Mouse (Mus musculus): ENCODE results near the gene Nrn1l. TPM values are rescaled to one million over a fixed set of nuclear protein-coding genes. Genes with fewer than 3 reads are reported as not detected.

Nrn1l gene
- polyA plus RNA-seq, 1 experiment from 2014 or later = 0.30 TPM

DNA sequence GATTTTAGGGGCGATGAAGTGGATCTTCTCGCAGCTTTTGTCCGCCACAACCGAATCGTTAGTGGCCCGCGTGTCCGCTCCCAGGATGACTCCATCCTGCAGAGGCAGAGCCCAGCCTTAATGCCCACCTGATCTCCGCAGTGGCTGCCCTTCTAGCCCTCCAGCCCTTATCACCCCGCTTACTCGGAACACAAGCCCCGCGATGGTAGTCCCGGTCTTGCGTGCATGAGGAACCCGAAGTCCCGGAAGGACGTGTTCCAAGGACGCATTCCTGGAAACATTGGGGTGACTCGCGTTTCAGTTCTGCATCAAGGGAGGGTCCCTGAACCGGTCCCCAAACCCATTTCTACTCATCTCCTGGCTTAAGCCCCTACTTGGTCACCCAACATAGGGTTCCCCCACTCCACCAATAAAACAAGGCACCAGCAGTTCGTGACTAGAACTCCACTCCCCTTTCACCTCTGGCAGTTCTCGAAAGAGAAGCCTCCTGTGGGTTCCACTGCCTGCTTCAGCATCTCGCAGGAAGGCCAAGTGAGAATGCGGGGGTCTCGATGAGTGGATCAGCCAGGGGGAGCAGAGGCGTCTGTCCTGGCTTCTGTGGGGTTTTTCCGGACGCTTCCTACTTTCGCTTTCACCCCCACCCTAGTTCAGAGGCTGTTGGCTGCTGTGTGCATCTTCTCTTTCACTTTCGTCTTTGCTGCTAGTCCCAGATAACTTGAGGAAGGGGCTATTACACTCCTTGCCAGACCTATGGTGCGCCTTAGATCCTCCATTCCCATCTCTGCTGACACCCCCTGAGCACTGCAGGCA, 44.3 kb downstream of the Nrn1l start:
- Histone ChIP-seq H3K9ac (peak overlapping the region; percentile 99), H3K36me3 (replicated peaks) (no peaks in the 10 kb centered on the region), H3K4me3 (peak overlapping the region; percentile 91), H3K9me3 (no peaks in the 10 kb centered on the region), H3K4me2 (peak overlapping the region; percentile 96), H3K4me1 (peaks cover 19% of the 10 kb centered on the region), H3K27me3 (replicated peaks) (no peaks in the 10 kb centered on the region), H3K27ac (peak overlapping the region; percentile 97)
- peak; percentile 65 for ATAC-seq (replicated peaks)
- WGBS = 2% methylated on average over 33 of the region's 33 CpGs

DNA sequence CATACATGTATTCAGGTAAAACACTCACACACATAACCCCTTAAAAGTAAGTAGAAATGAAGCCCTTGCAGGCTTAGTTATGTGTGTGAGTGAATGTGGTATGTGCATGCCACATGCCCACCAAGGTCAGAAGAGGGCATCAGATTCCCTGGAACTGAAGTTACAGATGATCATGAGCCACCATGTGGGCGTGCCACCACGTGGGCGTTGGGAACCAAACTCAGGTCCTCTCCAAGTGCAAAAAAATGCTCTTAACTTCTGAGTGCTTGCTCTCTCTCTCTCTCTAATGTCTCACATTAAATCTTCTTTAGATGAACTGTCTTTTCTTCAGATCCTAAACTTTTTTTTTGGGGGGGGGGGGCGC, 44.9 kb downstream of the Nrn1l start, which contains the start of gene Psmb10:
TSS of gene Psmb10 (minus strand) at position 139 of the 364 bp plus-strand sequence.
- H3K4me3 ChIP-seq = peak within 1 kb of the TSS; percentile 91
- no peaks in the 10 kb centered on the region for H3K27me3 ChIP-seq (replicated peaks)
- peak within 1 kb of the TSS; percentile 99 for H3K9ac ChIP-seq
- 43% methylated on average over 4 of the region's 4 CpGs for WGBS
- peak within 1 kb of the TSS; percentile 97 for H3K27ac ChIP-seq
- peak within 1 kb of the TSS; percentile 96 for H3K4me2 ChIP-seq
- no peaks in the 10 kb centered on the region for H3K36me3 ChIP-seq (replicated peaks)
- peaks cover 19% of the 10 kb centered on the region for H3K4me1 ChIP-seq
- H3K9me3 ChIP-seq = no peaks in the 10 kb centered on the region
- no peak for ATAC-seq (replicated peaks)

GRCm38 (mm10) chr8:105942026-105942425, 48.7 kb downstream of the Nrn1l start:
- no peak overlapping the region for H3K27ac ChIP-seq
- H3K9me3 ChIP-seq = no peaks in the 10 kb centered on the region
- no peak for ATAC-seq (replicated peaks)
- no peak overlapping the region for H3K4me2 ChIP-seq
- WGBS = 92% methylated on average over 11 of the region's 11 CpGs
- no peaks in the 10 kb centered on the region for H3K36me3 ChIP-seq (replicated peaks)
- H3K9ac ChIP-seq = no peak overlapping the region
- H3K27me3 ChIP-seq (replicated peaks) = no peaks in the 10 kb centered on the region
- H3K4me3 ChIP-seq = no peak overlapping the region
- H3K4me1 ChIP-seq = peaks cover 8% of the 10 kb centered on the region

- WGBS = 95% methylated on average over 5 of the region's 5 CpGs
- Histone ChIP-seq H3K4me1 (peaks cover 8% of the 10 kb centered on the region), H3K27me3 (replicated peaks) (no peaks in the 10 kb centered on the region), H3K27ac (no peak overlapping the region), H3K9ac (no peak overlapping the region), H3K9me3 (no peaks in the 10 kb centered on the region), H3K4me3 (no peak overlapping the region), H3K36me3 (replicated peaks) (no peaks in the 10 kb centered on the region), H3K4me2 (no peak overlapping the region)
- no peak for ATAC-seq (replicated peaks)
Observed at GRCm38 (mm10) chr8:105942542-105942941, 49.2 kb downstream of the Nrn1l start.

DNA sequence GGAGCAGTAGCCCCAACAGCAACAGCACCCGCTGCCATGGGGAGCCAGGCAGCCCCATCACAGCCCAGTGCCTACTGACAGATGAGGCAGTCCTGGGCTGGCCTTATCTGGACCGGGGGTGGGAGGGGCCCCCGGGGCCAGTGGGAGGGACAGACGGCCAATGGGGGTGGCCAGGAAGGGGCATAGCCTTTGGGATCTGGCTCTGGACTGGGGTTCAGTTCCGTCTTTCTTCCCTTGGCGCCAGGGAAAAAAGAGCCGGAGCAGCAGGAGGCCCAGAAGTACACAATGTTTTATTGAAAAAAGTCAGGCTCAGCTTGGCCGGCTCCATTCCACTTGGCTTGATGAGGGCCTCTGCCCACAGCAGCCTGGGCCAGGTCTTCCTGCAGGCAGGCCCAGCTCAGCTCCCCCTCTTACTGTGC, 50.0 kb downstream of the Nrn1l start, which contains the start of gene Lcat:
TSS of gene Lcat (minus strand) at position 62 of the 419 bp plus-strand sequence.
- WGBS = 63% methylated on average over 7 of the region's 8 CpGs
- H3K9me3 ChIP-seq = no peaks in the 10 kb centered on the region
- H3K9ac ChIP-seq = no peak within 1 kb of the TSS
- H3K4me1 ChIP-seq = peaks cover 3% of the 10 kb centered on the region
- H3K27ac ChIP-seq = no peak within 1 kb of the TSS
- no peaks in the 10 kb centered on the region for H3K27me3 ChIP-seq (replicated peaks)
- no peak within 1 kb of the TSS for H3K4me2 ChIP-seq
- H3K4me3 ChIP-seq = no peak within 1 kb of the TSS
- ATAC-seq (replicated peaks) = no peak
- H3K36me3 ChIP-seq (replicated peaks) = no peaks in the 10 kb centered on the region

Other genes starting within 250 kb of the Nrn1l start
- gene Carmil2, start 207.3 kb upstream of the Nrn1l start, polyA plus RNA-seq (2015; fragmentation: Nextera tagmentation; extraction: Ambion mirVana) = 24.9 and 25.6 TPM in 2 replicates
- 104 and 106 TPM in 2 replicates for gene Acd, start 192.5 kb upstream of the Nrn1l start, polyA plus RNA-seq (2015; fragmentation: Nextera tagmentation; extraction: Ambion mirVana)
- gene Pard6a, start 192.4 kb upstream of the Nrn1l start, polyA plus RNA-seq (2015; fragmentation: Nextera tagmentation; extraction: Ambion mirVana) = 51.6 and 51.8 TPM in 2 replicates
- 0.28 and 0.43 TPM in 2 replicates for gene 4933405L10Rik, start 185.9 kb upstream of the Nrn1l start, polyA plus RNA-seq (2015; fragmentation: Nextera tagmentation; extraction: Ambion mirVana)
- gene Enkd1, start 185.4 kb upstream of the Nrn1l start, polyA plus RNA-seq (2015; fragmentation: Nextera tagmentation; extraction: Ambion mirVana) = 12.9 and 16.1 TPM in 2 replicates
- gene Gfod2, start 134.9 kb upstream of the Nrn1l start, polyA plus RNA-seq (2015; fragmentation: Nextera tagmentation; extraction: Ambion mirVana) = 90.3 and 100 TPM in 2 replicates
- gene Ranbp10, start 66.2 kb upstream of the Nrn1l start, polyA plus RNA-seq (2015; fragmentation: Nextera tagmentation; extraction: Ambion mirVana) = 11.8 and 13.6 TPM in 2 replicates
- 0.64 and 1.0 TPM in 2 replicates for gene Tsnaxip1, start 65.8 kb upstream of the Nrn1l start, polyA plus RNA-seq (2015; fragmentation: Nextera tagmentation; extraction: Ambion mirVana)
- gene Cenpt, start 40.3 kb upstream of the Nrn1l start, polyA plus RNA-seq (2015; fragmentation: Nextera tagmentation; extraction: Ambion mirVana) = 55.2 and 58.7 TPM in 2 replicates
- gene Thap11, start 38.4 kb upstream of the Nrn1l start, polyA plus RNA-seq (2015; fragmentation: Nextera tagmentation; extraction: Ambion mirVana) = 56.2 and 58.6 TPM in 2 replicates
- 148 and 152 TPM in 2 replicates for gene Nutf2, start 33.0 kb upstream of the Nrn1l start, polyA plus RNA-seq (2015; fragmentation: Nextera tagmentation; extraction: Ambion mirVana)
- 52.9 and 61.9 TPM in 2 replicates for gene Edc4, start 12.7 kb upstream of the Nrn1l start, polyA plus RNA-seq (2015; fragmentation: Nextera tagmentation; extraction: Ambion mirVana)
- gene Pskh1, start 6.9 kb downstream of the Nrn1l start, polyA plus RNA-seq (2015; fragmentation: Nextera tagmentation; extraction: Ambion mirVana) = 11.6 and 13.7 TPM in 2 replicates
- gene Ctrl, start 40.3 kb downstream of the Nrn1l start, polyA plus RNA-seq (2015; fragmentation: Nextera tagmentation; extraction: Ambion mirVana) = 5.4 and 5.5 TPM in 2 replicates
- gene Psmb10, start 44.9 kb downstream of the Nrn1l start, polyA plus RNA-seq (2015; fragmentation: Nextera tagmentation; extraction: Ambion mirVana) = 64.3 and 65.3 TPM in 2 replicates
- gene Lcat, start 49.8 kb downstream of the Nrn1l start, polyA plus RNA-seq (2015; fragmentation: Nextera tagmentation; extraction: Ambion mirVana) = 1.6 and 2.0 TPM in 2 replicates
- 7.5 and 9.1 TPM in 2 replicates for gene Slc12a4, start 72.5 kb downstream of the Nrn1l start, polyA plus RNA-seq (2015; fragmentation: Nextera tagmentation; extraction: Ambion mirVana)
- gene Dpep3, start 85.9 kb downstream of the Nrn1l start, polyA plus RNA-seq (2015; fragmentation: Nextera tagmentation; extraction: Ambion mirVana) = not detected in 2 replicates
- gene Dus2, start 97.8 kb downstream of the Nrn1l start, polyA plus RNA-seq (2015; fragmentation: Nextera tagmentation; extraction: Ambion mirVana) = 29.0 and 30.8 TPM in 2 replicates
- 0.21 and 0.26 TPM in 2 replicates for gene Dpep2nb, start 112.4 kb downstream of the Nrn1l start, polyA plus RNA-seq (2015; fragmentation: Nextera tagmentation; extraction: Ambion mirVana)
- 22.9 and 23.8 TPM in 2 replicates for gene Ddx28, start 118.3 kb downstream of the Nrn1l start, polyA plus RNA-seq (2015; fragmentation: Nextera tagmentation; extraction: Ambion mirVana)
- 3.7 and 3.8 TPM in 2 replicates for gene Nfatc3, start 165.3 kb downstream of the Nrn1l start, polyA plus RNA-seq (2015; fragmentation: Nextera tagmentation; extraction: Ambion mirVana)
- gene Esrp2, start 243.4 kb downstream of the Nrn1l start, polyA plus RNA-seq (2015; fragmentation: Nextera tagmentation; extraction: Ambion mirVana) = 0.37 and 0.38 TPM in 2 replicates

Data from midbrain, embryonic 15.5 days (tissue).